Mouse (Mus musculus): Measurements from ENCODE around the gene Prr19.

GRCm38 (mm10) chr7:25308702-25309318, 7.6 kb downstream of the Prr19 start:
- TF ChIP-seq EP300 (IDR thresholded peaks at IDR 0.05; ENCODE audit: low read depth) (no peak), CTCF (IDR thresholded peaks at IDR 0.05; ENCODE audit: low read depth) (no peak)
